Mouse (Mus musculus): ENCODE measurements around the gene Igdcc4. TPM values are rescaled to one million over a fixed set of nuclear protein-coding genes. Genes with fewer than 3 reads are reported as not detected.

Gene Igdcc4
- polyA plus RNA-seq, 1 experiment, result 42.1 TPM

GRCm38 (mm10) chr9:65085270-65085669, 16.0 kb upstream of the Igdcc4 start:
- H3K4me1 ChIP-seq (ENCODE audit: control insufficient read depth, insufficient read depth, low read length), result peaks cover 9% of the 10 kb centered on the region
- no peak overlapping the region for H3K27ac ChIP-seq (ENCODE audit: insufficient read depth, low read length)
- TF ChIP-seq POLR2A (IDR thresholded peaks at IDR 0.05; ENCODE audit: low read depth, low read length) (no peak), CTCF (IDR thresholded peaks at IDR 0.05; ENCODE audit: borderline replicate concordance, insufficient read depth, low read length) (no peak)
- no peak overlapping the region for H3K4me3 ChIP-seq (ENCODE audit: insufficient read depth, low read length)

DNA sequence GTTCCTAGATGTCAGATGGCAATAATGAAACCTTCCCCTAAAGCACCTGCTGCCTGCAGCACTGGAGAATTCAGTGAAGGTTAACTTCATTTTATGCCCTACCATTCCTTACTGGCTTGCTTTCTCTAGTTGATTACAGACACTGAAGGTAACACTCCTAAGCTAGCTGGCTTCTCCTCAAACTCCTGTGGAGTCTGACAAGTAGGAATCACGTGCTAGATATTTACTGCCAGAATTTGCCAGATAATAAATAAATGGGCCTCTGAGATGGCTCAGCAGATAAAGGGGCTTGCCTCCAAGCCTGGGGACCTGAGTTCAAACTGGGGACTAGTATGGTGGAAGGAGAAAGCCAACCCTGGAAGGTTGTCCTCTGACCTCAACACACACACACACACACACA, 14.5 kb upstream of the Igdcc4 start:
- no peak overlapping the region for H3K27ac ChIP-seq (ENCODE audit: insufficient read depth, low read length)
- TF ChIP-seq POLR2A (IDR thresholded peaks at IDR 0.05; ENCODE audit: low read depth, low read length) (no peak), CTCF (IDR thresholded peaks at IDR 0.05; ENCODE audit: borderline replicate concordance, insufficient read depth, low read length) (no peak)
- peaks cover 9% of the 10 kb centered on the region for H3K4me1 ChIP-seq (ENCODE audit: control insufficient read depth, insufficient read depth, low read length)
- H3K4me3 ChIP-seq (ENCODE audit: insufficient read depth, low read length), result no peak overlapping the region

DNA sequence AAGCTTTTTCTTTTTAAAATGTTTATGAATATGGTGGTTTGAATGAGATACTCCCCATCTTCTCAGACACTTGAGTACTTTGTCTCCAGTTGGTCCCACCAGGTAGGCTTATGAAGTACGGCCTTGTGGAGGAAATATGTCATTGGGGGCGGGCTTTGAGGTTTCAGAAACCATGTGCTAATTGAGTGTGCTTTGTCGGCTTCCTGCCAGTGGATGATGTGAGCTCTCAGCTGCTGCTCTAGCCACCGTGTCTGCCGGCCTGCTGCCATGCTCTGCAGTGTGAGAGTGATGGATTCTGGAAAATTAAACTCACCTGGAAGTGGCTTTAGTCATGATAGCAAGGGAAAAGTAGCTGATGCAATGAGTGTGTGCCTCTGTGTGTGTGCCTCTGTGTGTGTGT, 13.8 kb upstream of the Igdcc4 start:
- no peak for TF ChIP-seq POLR2A (IDR thresholded peaks at IDR 0.05; ENCODE audit: low read depth, low read length)
- no peak for TF ChIP-seq CTCF (IDR thresholded peaks at IDR 0.05; ENCODE audit: borderline replicate concordance, insufficient read depth, low read length)
- Histone ChIP-seq H3K4me3 (ENCODE audit: insufficient read depth, low read length) (no peak overlapping the region), H3K27ac (ENCODE audit: insufficient read depth, low read length) (no peak overlapping the region), H3K4me1 (ENCODE audit: control insufficient read depth, insufficient read depth, low read length) (peaks cover 9% of the 10 kb centered on the region)

DNA sequence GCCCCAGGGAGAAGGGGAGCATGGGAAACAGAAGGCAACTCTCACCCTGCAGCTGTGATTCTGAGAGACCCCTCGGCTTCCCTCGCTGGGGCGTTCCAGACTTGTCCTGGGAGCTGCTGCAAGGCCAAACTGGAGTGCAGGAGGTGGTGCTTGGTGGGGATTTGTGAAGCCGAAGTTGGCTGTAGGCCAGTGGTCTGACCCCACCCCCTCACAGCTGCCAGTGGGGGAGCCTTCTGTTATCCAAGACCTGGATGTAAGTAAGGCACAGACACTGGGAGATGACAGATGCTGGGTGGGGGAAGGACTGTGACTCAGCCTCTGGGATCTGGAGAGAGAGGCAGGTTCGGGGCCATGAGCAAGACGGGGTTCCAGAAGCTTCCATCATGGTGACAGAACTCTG, 7.0 kb upstream of the Igdcc4 start:
- H3K4me1 ChIP-seq (ENCODE audit: control insufficient read depth, insufficient read depth, low read length), result 0 out of 2 replicates have a peak, but pooled peaks cover 2% of the 10 kb centered on the region
- TF ChIP-seq CTCF (IDR thresholded peaks at IDR 0.05; ENCODE audit: borderline replicate concordance, insufficient read depth, low read length) (no peak), POLR2A (IDR thresholded peaks at IDR 0.05; ENCODE audit: low read depth, low read length) (no peak)
- no peak overlapping the region for H3K4me3 ChIP-seq (ENCODE audit: insufficient read depth, low read length)
- no peak overlapping the region for H3K27ac ChIP-seq (ENCODE audit: insufficient read depth, low read length)

GRCm38 (mm10) chr9:65101686-65102376, 545 bp downstream of the Igdcc4 start:
- TF ChIP-seq CTCF (IDR thresholded peaks at IDR 0.05; ENCODE audit: borderline replicate concordance, insufficient read depth, low read length), result no peak
- TF ChIP-seq POLR2A (IDR thresholded peaks at IDR 0.05; ENCODE audit: low read depth, low read length), result peak; percentile 39
- no peaks in the 10 kb centered on the region for H3K4me1 ChIP-seq (ENCODE audit: control insufficient read depth, insufficient read depth, low read length)
- H3K4me3 ChIP-seq (ENCODE audit: insufficient read depth, low read length), result peak overlapping the region; percentile 60
- peak overlapping the region; percentile 20; the same call in 1 of the 2 replicates for H3K27ac ChIP-seq (ENCODE audit: insufficient read depth, low read length)

DNA sequence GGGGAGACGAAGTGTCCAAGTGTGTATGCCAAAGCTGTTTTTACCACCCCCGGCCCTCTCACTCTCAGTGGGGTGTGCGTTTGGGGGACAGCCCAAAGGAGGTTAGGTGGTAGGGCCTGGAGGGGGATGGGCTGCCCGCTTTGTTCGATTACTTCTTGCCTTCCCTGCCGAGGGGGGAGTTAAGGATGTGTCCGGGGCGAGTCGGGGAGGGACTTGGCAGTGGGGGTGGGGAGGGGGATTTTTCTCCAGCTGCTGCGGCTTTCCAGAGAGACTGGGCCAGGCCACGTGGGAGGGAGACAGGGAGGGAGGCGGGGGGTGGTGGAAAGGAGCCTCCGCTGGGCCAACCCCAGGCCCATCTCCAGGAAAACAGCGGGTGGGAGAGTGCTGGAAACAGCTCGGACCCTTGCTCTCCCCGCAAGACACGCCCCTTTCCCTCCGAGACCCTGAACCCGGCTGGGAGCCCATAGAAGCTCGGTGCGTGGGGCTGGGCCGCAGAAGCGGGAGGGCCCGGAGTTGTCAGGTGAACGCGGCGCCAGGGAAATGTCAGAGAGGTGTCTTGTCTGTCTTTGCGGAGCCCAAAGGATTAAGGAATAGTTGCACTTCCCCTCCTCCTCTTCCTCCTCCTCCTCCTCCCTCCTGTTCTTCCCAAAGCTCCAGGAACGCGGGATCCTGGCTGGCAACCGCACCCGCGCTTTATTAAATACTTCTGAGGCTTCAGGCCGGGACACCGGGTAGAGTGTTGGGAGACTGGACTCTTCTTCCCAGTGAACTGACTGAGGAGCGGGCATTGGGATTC, 1.3 kb downstream of the Igdcc4 start:
- peak; percentile 29; the same call in 1 of the 2 replicates for TF ChIP-seq POLR2A (IDR thresholded peaks at IDR 0.05; ENCODE audit: low read depth, low read length)
- TF ChIP-seq CTCF (IDR thresholded peaks at IDR 0.05; ENCODE audit: borderline replicate concordance, insufficient read depth, low read length), result no peak
- H3K4me3 ChIP-seq (ENCODE audit: insufficient read depth, low read length), result peak overlapping the region; percentile 60
- H3K27ac ChIP-seq (ENCODE audit: insufficient read depth, low read length), result peak overlapping the region; percentile 11; the same call in 1 of the 2 replicates
- H3K4me1 ChIP-seq (ENCODE audit: control insufficient read depth, insufficient read depth, low read length), result no peaks in the 10 kb centered on the region

DNA sequence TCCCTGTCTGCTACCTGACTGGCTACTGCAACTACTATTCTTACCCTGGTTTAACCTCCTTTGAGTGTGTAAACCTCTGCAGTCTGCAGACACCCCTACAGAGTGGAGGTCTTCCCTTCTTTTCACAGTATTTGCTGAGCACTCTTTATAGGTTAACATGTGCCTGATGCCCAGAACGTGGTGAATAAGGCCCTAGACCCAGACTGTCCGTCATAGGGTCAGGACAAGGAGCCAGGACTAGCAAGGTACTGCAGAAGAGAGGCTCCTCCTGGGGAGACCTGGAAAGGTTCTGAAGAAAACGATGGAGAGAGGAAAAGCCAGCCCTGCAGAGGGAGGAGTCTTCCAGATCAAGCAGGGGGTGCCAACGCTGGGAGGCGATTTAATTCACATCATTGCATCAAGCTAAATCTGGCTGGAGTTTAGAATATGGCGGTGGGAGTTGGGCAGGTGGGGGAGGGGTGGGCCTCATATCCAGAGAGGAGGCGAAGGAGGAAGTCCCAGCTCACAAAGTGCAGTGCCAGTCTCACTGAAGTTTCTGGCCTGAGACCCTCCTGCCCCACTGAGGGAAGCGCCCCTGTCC, 2.0 kb downstream of the Igdcc4 start:
- Histone ChIP-seq H3K4me1 (ENCODE audit: control insufficient read depth, insufficient read depth, low read length) (no peaks in the 10 kb centered on the region), H3K27ac (ENCODE audit: insufficient read depth, low read length) (peak overlapping the region; percentile 5; the same call in 1 of the 2 replicates), H3K4me3 (ENCODE audit: insufficient read depth, low read length) (peak overlapping the region; percentile 60; the same call in 1 of the 2 replicates)
- TF ChIP-seq CTCF (IDR thresholded peaks at IDR 0.05; ENCODE audit: borderline replicate concordance, insufficient read depth, low read length) (no peak), POLR2A (IDR thresholded peaks at IDR 0.05; ENCODE audit: low read depth, low read length) (peak; percentile 41; the same call in 1 of the 2 replicates)

DNA sequence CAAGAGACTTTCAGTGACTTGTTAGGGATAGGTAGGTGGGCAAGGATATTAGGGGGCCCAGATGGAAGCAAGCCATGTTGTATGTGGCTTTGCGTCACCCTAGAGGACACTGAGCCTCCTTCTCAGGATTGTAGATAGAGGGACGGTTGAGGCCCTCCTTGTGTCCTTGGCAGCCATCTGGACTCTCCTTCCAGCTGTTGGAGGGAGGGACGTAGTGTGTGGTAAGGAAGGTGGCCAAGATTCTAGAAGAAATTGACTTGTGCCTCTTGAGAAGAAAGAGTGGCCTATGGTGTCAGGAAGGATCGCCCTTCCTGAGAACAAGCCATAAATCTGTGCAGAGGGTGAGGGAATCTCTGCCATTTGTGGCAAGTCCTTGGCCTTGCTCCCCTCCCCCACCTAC, 5.5 kb downstream of the Igdcc4 start:
- TF ChIP-seq POLR2A (IDR thresholded peaks at IDR 0.05; ENCODE audit: low read depth, low read length) (no peak), CTCF (IDR thresholded peaks at IDR 0.05; ENCODE audit: borderline replicate concordance, insufficient read depth, low read length) (no peak)
- no peak overlapping the region for H3K27ac ChIP-seq (ENCODE audit: insufficient read depth, low read length)
- 0 out of 2 replicates have a peak, but pooled peaks cover 2% of the 10 kb centered on the region for H3K4me1 ChIP-seq (ENCODE audit: control insufficient read depth, insufficient read depth, low read length)

DNA sequence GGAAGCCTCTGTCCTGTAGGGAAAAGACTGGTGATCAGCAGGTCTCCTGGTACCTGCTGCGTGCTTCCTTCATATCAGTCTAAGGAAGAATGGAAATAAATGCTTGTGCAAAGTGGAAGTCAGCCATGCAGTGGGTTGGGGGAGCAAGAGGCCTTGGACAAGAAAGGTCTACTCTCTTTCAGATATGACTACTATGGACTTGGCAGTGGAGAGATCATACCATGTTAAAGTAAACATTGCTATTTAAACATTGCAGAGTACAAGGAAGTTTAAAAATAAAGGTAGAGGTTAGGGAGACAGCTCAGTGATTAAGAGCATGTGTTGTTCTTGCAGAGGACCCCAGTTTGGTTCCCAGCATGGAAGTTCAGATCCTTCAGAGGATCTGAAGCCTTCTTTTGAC, 6.6 kb downstream of the Igdcc4 start:
- TF ChIP-seq POLR2A (IDR thresholded peaks at IDR 0.05; ENCODE audit: low read depth, low read length) (no peak), CTCF (IDR thresholded peaks at IDR 0.05; ENCODE audit: borderline replicate concordance, insufficient read depth, low read length) (no peak)
- H3K4me3 ChIP-seq (ENCODE audit: insufficient read depth, low read length), result no peak overlapping the region
- 0 out of 2 replicates have a peak, but pooled peaks cover 2% of the 10 kb centered on the region for H3K4me1 ChIP-seq (ENCODE audit: control insufficient read depth, insufficient read depth, low read length)
- no peak overlapping the region for H3K27ac ChIP-seq (ENCODE audit: insufficient read depth, low read length)

More for the DNA sequence above, 5.5 kb downstream of the Igdcc4 start:
- no peak overlapping the region for H3K4me3 ChIP-seq (ENCODE audit: insufficient read depth, low read length)
